Mouse (Mus musculus) thymus, postnatal 36 days (tissue): ENCODE measurements around the gene Dmd.

Experiments
- DNase-seq, 2 experiments: peaks; one replicate each; pipeline ENCODE4 v3.0.0; 2022; ENCODE audit warnings: mixed read lengths in 2 of 2

Gene Dmd

GRCm38 (mm10) chrX:84435608-84436007 is 1486.9 kb downstream of the Dmd start:
- no peak for DNase-seq

GRCm38 (mm10) chrX:84436556-84436955 is 1487.9 kb downstream of the Dmd start:
- DNase-seq = no peak

GRCm38 (mm10) chrX:84442996-84443395 is 1494.3 kb downstream of the Dmd start:
- no peak for DNase-seq

- DNase-seq = no peak
These were observed 1495.3 kb downstream of the Dmd start for GRCm38 (mm10) chrX:84443985-84444384.

GRCm38 (mm10) chrX:84444638-84445037 is 1496.0 kb downstream of the Dmd start:
- no peak for DNase-seq

GRCm38 (mm10) chrX:84454473-84454872 is 1505.8 kb downstream of the Dmd start:
- DNase-seq = peak; percentile 4 to 11

GRCm38 (mm10) chrX:84514650-84515366 is 1566.1 kb downstream of the Dmd start:
- no peak for DNase-seq

GRCm38 (mm10) chrX:84551995-84552394 is 1603.3 kb downstream of the Dmd start:
- no peak for DNase-seq

GRCm38 (mm10) chrX:84553441-84553840 is 1604.8 kb downstream of the Dmd start:
- DNase-seq = no peak

GRCm38 (mm10) chrX:84598476-84598875 is 1649.8 kb downstream of the Dmd start:
- DNase-seq = no peak

GRCm38 (mm10) chrX:84640446-84640845 is 1691.8 kb downstream of the Dmd start:
- no peak for DNase-seq

- DNase-seq = no peak
These were observed 1799.0 kb downstream of the Dmd start for GRCm38 (mm10) chrX:84747683-84748082.

GRCm38 (mm10) chrX:84860012-84860647 is 1911.5 kb downstream of the Dmd start:
- no peak for DNase-seq

GRCm38 (mm10) chrX:84873090-84873489 is 1924.4 kb downstream of the Dmd start:
- DNase-seq = no peak

- DNase-seq = no peak
These were observed 1929.5 kb downstream of the Dmd start for GRCm38 (mm10) chrX:84878125-84878524.

GRCm38 (mm10) chrX:84932715-84933473 is 1984.2 kb downstream of the Dmd start:
- DNase-seq = no peak

- DNase-seq = no peak
These were observed 2011.9 kb downstream of the Dmd start for GRCm38 (mm10) chrX:84960557-84960956.

- DNase-seq = no peak
These were observed 2012.3 kb downstream of the Dmd start for GRCm38 (mm10) chrX:84960972-84961371.

- DNase-seq = no peak
These were observed 2059.6 kb downstream of the Dmd start for GRCm38 (mm10) chrX:85008304-85008703.

- no peak for DNase-seq
These were observed 2092.9 kb downstream of the Dmd start for GRCm38 (mm10) chrX:85041466-85042058.

GRCm38 (mm10) chrX:85046631-85047030 is 2098.0 kb downstream of the Dmd start:
- no peak for DNase-seq

GRCm38 (mm10) chrX:85048141-85049110 is 2099.8 kb downstream of the Dmd start:
- DNase-seq = peak; percentile 10 to 27
